Mouse (Mus musculus): Measurements from ENCODE around the gene Gm10220. TPM values are rescaled to one million over a fixed set of nuclear protein-coding genes. Genes with fewer than 3 reads are reported as not detected.
"Not testable (repeated sequence)": the region's sequence is repeated elsewhere in the genome, so short reads cannot be mapped to it uniquely, and the experiment has no call there.

Gm10220 gene
- polyA plus RNA-seq (2015; fragmentation: Nextera tagmentation; extraction: Ambion mirVana) = 0.09 and 0.15 TPM in 2 replicates

- not testable (repeated sequence) for H3K9ac ChIP-seq; H3K27ac ChIP-seq (replicated peaks); H3K4me1 ChIP-seq; H3K4me3 ChIP-seq; H3K9me3 ChIP-seq; ATAC-seq (ENCODE audit: extremely low read depth, insufficient number of reproducible peaks, low FRiP score, low TSS enrichment); H3K36me3 ChIP-seq; H3K27me3 ChIP-seq (replicated peaks); H3K4me2 ChIP-seq
- WGBS = no CpG with 5 or more reads among the region's 3 CpGs
These were observed at the start of gene Gm10220 for GRCm38 (mm10) chr5:26121321-26121720. TSS of gene Gm10220 (minus strand) at chr5:26121421.

- no peaks in the 10 kb centered on the region for H3K36me3 ChIP-seq
- H3K4me3 ChIP-seq = no peak overlapping the region
- peaks cover 12% of the 10 kb centered on the region for H3K4me1 ChIP-seq
- H3K27ac ChIP-seq (replicated peaks) = no peak overlapping the region
- 55% methylated on average over 1 of the region's 1 CpGs for WGBS
- ATAC-seq (ENCODE audit: extremely low read depth, insufficient number of reproducible peaks, low FRiP score, low TSS enrichment) = no peak
- no peak overlapping the region for H3K4me2 ChIP-seq
- H3K9me3 ChIP-seq = no peaks in the 10 kb centered on the region
- H3K27me3 ChIP-seq (replicated peaks) = no peaks in the 10 kb centered on the region
- H3K9ac ChIP-seq = no peak overlapping the region
These were observed 48.6 kb upstream of the Gm10220 start for GRCm38 (mm10) chr5:26169855-26170254.

GRCm38 (mm10) chr5:26165791-26166165 lies 44.6 kb upstream of the Gm10220 start:
- Histone ChIP-seq H3K36me3 (no peaks in the 10 kb centered on the region), H3K4me3 (no peak overlapping the region), H3K4me2 (no peak overlapping the region), H3K27me3 (replicated peaks) (no peaks in the 10 kb centered on the region), H3K9me3 (no peaks in the 10 kb centered on the region), H3K4me1 (peaks cover 12% of the 10 kb centered on the region), H3K9ac (no peak overlapping the region), H3K27ac (replicated peaks) (no peak overlapping the region)
- WGBS = 72% methylated on average over 5 of the region's 5 CpGs
- no peak for ATAC-seq (ENCODE audit: extremely low read depth, insufficient number of reproducible peaks, low FRiP score, low TSS enrichment)

- Histone ChIP-seq H3K4me1 (peaks cover 12% of the 10 kb centered on the region), H3K9ac (no peak overlapping the region), H3K36me3 (no peaks in the 10 kb centered on the region), H3K9me3 (no peaks in the 10 kb centered on the region), H3K27me3 (replicated peaks) (no peaks in the 10 kb centered on the region), H3K27ac (replicated peaks) (no peak overlapping the region), H3K4me3 (no peak overlapping the region), H3K4me2 (no peak overlapping the region)
- no peak for ATAC-seq (ENCODE audit: extremely low read depth, insufficient number of reproducible peaks, low FRiP score, low TSS enrichment)
- WGBS = 42% methylated on average over 8 of the region's 8 CpGs
These were observed 44.0 kb upstream of the Gm10220 start for GRCm38 (mm10) chr5:26165036-26165790.

GRCm38 (mm10) chr5:26157396-26158170 lies 36.4 kb upstream of the Gm10220 start:
- no peak overlapping the region for H3K27ac ChIP-seq (replicated peaks)
- no peaks in the 10 kb centered on the region for H3K36me3 ChIP-seq
- H3K9ac ChIP-seq = no peak overlapping the region
- no peak overlapping the region for H3K4me3 ChIP-seq
- ATAC-seq (ENCODE audit: extremely low read depth, insufficient number of reproducible peaks, low FRiP score, low TSS enrichment) = no peak
- no peak overlapping the region for H3K4me2 ChIP-seq
- 58% methylated on average over 10 of the region's 10 CpGs for WGBS
- no peaks in the 10 kb centered on the region for H3K9me3 ChIP-seq
- no peaks in the 10 kb centered on the region for H3K27me3 ChIP-seq (replicated peaks)
- no peaks in the 10 kb centered on the region; the same call in 1 of the 2 replicates for H3K4me1 ChIP-seq

- Histone ChIP-seq H3K36me3 (no peaks in the 10 kb centered on the region), H3K4me1 (no peaks in the 10 kb centered on the region), H3K9ac (no peak overlapping the region), H3K27me3 (replicated peaks) (no peaks in the 10 kb centered on the region), H3K4me3 (no peak overlapping the region), H3K27ac (replicated peaks) (no peak overlapping the region), H3K4me2 (no peak overlapping the region), H3K9me3 (0 out of 2 replicates have a peak, but pooled peaks cover 5% of the 10 kb centered on the region)
- ATAC-seq (ENCODE audit: extremely low read depth, insufficient number of reproducible peaks, low FRiP score, low TSS enrichment) = no peak
- WGBS = 78% methylated on average over 6 of the region's 6 CpGs
These were observed 21.7 kb upstream of the Gm10220 start for GRCm38 (mm10) chr5:26142891-26143290.

GRCm38 (mm10) chr5:26105262-26105661 lies 16.0 kb downstream of the Gm10220 start, which contains the start of gene 5031410I06Rik:
TSS of gene 5031410I06Rik (minus strand) at chr5:26105362.
- not testable (repeated sequence) for H3K9ac ChIP-seq; ATAC-seq (ENCODE audit: extremely low read depth, insufficient number of reproducible peaks, low FRiP score, low TSS enrichment); H3K36me3 ChIP-seq; H3K4me1 ChIP-seq; H3K9me3 ChIP-seq; H3K4me2 ChIP-seq; H3K27me3 ChIP-seq (replicated peaks); H3K4me3 ChIP-seq; H3K27ac ChIP-seq (replicated peaks)
- WGBS = no CpG with 5 or more reads among the region's 3 CpGs

- H3K27ac ChIP-seq (replicated peaks); H3K4me1 ChIP-seq; H3K36me3 ChIP-seq; H3K4me3 ChIP-seq; H3K27me3 ChIP-seq (replicated peaks); H3K4me2 ChIP-seq; ATAC-seq (ENCODE audit: extremely low read depth, insufficient number of reproducible peaks, low FRiP score, low TSS enrichment); H3K9ac ChIP-seq; H3K9me3 ChIP-seq: not testable (repeated sequence)
- WGBS = 52% methylated on average over 1 of the region's 1 CpGs
These were observed 32.0 kb downstream of the Gm10220 start, which contains the start of gene Gm10471 for GRCm38 (mm10) chr5:26089191-26089590. TSS of gene Gm10471 (minus strand) at chr5:26089291.

- H3K27me3 ChIP-seq (replicated peaks); ATAC-seq (ENCODE audit: extremely low read depth, insufficient number of reproducible peaks, low FRiP score, low TSS enrichment); H3K4me3 ChIP-seq; H3K36me3 ChIP-seq; H3K27ac ChIP-seq (replicated peaks); H3K4me2 ChIP-seq; H3K9ac ChIP-seq; H3K9me3 ChIP-seq; H3K4me1 ChIP-seq: not testable (repeated sequence)
These were observed 42.2 kb downstream of the Gm10220 start for GRCm38 (mm10) chr5:26079023-26079422.

- Histone ChIP-seq H3K4me3 (no peak overlapping the region), H3K27ac (replicated peaks) (no peak overlapping the region), H3K9me3 (no peaks in the 10 kb centered on the region), H3K9ac (no peak overlapping the region), H3K4me1 (no peaks in the 10 kb centered on the region), H3K36me3 (no peaks in the 10 kb centered on the region), H3K27me3 (replicated peaks) (no peaks in the 10 kb centered on the region), H3K4me2 (no peak overlapping the region)
- no peak for ATAC-seq (ENCODE audit: extremely low read depth, insufficient number of reproducible peaks, low FRiP score, low TSS enrichment)
- 78% methylated on average over 24 of the region's 24 CpGs for WGBS
These were observed 50.5 kb downstream of the Gm10220 start for GRCm38 (mm10) chr5:26070716-26071115.

Measured in heart, embryonic 13.5 days (tissue).